Mouse (Mus musculus) ES-Bruce4 (cell line): Measurements from ENCODE around the gene Coro2a.
A peak's percentile ranks its signal among the peaks of the same experiment; 100 is the strongest.

Source experiments
- CTCF ChIP-seq: IDR thresholded peaks from one replicate; pipeline ENCODE4 v1.8.1; 2011; ENCODE audit warnings: low read depth, low read length
- EP300 ChIP-seq: IDR thresholded peaks from 2 replicates; pipeline ENCODE4 v1.6.1; 2011; ENCODE audit warnings: low read depth, low read length; ENCODE audit not compliant: insufficient read depth

DNA sequence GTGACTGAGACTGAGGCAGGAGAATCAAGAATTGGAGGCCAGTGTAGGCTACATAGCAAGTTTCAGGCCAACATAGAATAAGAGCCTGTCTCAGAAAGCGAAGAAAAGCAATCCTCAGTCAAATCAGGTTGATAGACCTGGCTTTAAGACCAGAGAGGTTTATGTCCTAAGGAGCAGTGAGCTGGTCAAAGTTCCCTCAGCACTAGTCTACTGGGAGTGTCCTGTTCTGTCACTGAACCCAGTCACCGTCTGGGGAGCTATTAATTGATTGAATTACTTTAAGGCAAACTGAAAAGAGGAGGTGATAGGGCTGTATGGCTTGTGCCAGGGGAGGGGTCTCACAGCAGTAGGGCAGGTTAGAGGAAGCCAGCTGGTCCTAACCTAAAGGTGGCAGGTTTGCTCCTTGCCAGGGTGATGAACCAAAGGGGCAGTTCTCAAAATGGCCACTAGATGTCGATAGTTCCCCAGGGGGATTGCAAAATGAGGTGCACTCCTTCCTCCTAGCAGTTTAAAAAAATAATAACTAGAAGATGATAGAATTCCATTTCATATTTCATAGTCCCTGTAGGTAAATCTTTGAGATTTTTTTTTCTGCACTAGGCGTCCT is 104.6 kb downstream of the Coro2a start:
- TF ChIP-seq EP300 (no peak), CTCF (peak; percentile 75)
